Mouse (Mus musculus): ENCODE results near the gene Usp22. TPM values are rescaled to one million over a fixed set of nuclear protein-coding genes. Genes with fewer than 3 reads are reported as not detected.
"Not testable (repeated sequence)": the region's sequence is repeated elsewhere in the genome, so short reads cannot be mapped to it uniquely, and the experiment has no call there.

The Usp22 gene
- polyA plus RNA-seq, 1 experiment from 2014 or later = 156 TPM

DNA sequence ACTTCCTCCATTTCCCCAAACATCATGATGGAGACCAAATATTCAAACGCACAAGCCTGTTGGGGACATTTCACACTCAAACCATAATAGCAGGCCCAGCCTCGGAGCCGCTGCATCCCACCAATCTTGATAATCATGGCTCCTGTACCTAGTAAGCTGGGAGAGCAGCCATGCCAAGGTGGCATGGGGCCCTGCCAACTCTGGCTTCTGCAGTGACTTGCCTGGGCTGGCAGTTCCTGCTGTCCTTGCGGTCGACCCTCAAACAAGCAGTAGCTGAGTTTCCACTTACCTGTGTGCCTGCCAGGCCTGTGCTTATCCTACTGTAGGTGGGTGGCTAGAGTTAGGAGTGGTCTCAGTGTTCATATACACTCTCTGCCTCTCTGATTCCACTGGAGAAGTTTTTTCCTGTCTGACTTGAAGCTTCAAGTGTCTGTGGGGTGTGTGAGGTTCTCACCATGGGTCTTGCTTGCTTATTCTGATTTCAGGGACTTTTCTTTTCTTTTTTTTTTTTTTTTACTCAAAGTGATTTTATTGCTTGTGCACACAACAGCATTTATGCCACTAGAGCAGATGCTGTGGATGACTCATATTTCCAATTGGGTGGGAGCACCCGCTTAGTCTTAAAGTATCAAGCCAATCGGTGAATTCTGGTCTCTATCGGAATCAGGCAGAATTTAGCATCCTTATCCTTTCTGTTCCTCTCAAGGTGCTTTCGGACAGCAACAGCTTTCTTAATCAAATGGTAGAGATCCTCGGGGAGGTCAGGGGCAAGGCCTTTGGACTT lies 30.5 kb upstream of the Usp22 start:
- Histone ChIP-seq H3K4me3 (no peak overlapping the region), H3K27me3 (peaks cover 11% of the 10 kb centered on the region; the same call in 1 of the 2 replicates), H3K4me1 (peaks cover 30% of the 10 kb centered on the region), H3K36me3 (no peaks in the 10 kb centered on the region), H3K9ac (no peak overlapping the region), H3K9me3 (no peaks in the 10 kb centered on the region), H3K4me2 (no peak overlapping the region), H3K27ac (no peak overlapping the region)
- WGBS = 94% methylated on average over 10 of the region's 10 CpGs
- no peak for ATAC-seq (ENCODE audit: insufficient number of reproducible peaks, insufficient read depth, low FRiP score, low TSS enrichment, low read depth)

DNA sequence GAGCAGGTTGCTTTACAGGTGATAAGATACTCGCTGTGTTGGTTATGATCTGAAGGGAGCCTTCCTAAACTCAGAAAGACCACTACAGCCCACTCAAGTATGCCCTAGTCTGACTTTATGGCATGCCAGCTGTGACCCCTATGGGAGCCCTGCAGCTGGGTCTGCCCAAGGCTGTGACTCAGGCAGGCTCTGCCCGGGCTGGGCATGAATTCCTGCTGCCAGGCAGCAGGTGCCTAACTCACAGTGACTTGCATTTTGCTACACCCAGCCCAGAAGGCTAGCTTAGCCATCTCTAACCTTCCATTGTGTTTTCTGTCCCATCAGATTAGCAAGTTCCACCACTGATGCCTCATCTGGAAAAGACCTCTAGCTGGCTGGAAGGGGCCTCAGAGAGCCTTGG lies 28.0 kb upstream of the Usp22 start:
- Histone ChIP-seq H3K36me3 (no peaks in the 10 kb centered on the region), H3K27ac (no peak overlapping the region), H3K4me1 (peaks cover 25% of the 10 kb centered on the region), H3K4me3 (no peak overlapping the region), H3K27me3 (no peaks in the 10 kb centered on the region), H3K4me2 (no peak overlapping the region), H3K9me3 (no peaks in the 10 kb centered on the region), H3K9ac (no peak overlapping the region)
- ATAC-seq (ENCODE audit: insufficient number of reproducible peaks, insufficient read depth, low FRiP score, low TSS enrichment, low read depth) = no peak
- 86% methylated on average over 2 of the region's 2 CpGs for WGBS

- Histone ChIP-seq H3K4me1 (peaks cover 19% of the 10 kb centered on the region), H3K9ac (no peak overlapping the region), H3K9me3 (no peaks in the 10 kb centered on the region), H3K4me3 (no peak overlapping the region), H3K27ac (no peak overlapping the region), H3K36me3 (no peaks in the 10 kb centered on the region), H3K27me3 (no peaks in the 10 kb centered on the region), H3K4me2 (no peak overlapping the region)
- ATAC-seq (ENCODE audit: insufficient number of reproducible peaks, insufficient read depth, low FRiP score, low TSS enrichment, low read depth) = no peak
- WGBS = 85% methylated on average over 6 of the region's 6 CpGs
These were observed 27.3 kb upstream of the Usp22 start for GRCm38 (mm10) chr11:61202186-61202585.

DNA sequence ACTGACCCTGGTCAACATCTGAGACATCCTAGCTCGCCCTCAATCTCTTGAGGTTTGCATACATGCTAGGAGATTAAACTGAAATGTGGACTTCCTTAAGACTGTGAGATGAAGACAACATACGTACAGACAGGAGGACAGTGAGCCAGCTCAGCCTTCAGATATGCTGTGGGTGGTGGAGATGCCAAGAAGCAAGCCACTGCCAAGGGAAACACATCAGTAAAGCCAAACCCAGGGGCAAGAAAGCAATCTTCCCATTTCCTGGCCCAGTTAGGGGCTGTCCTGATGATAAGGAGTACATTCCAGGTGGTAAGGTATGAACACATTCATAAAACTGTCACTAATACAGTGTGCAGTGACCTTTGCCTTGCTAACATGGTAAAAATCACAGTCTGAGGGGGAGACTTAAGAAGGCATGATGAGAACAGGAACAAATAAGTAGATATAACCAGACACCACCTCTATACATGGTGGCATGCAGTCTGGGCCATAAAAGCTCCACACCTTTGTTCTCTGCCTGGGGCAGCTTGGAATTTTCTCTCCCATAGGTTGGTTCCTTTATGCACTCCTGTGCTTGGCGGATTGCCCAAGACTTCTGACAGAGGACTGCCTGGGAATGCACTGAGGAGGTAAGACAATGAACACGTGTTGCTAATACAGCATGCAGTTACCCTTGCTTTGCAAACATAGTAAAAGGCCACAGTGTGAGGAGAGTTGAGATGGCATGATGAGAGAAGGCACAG lies 24.9 kb upstream of the Usp22 start:
- Histone ChIP-seq H3K36me3 (no peaks in the 10 kb centered on the region), H3K9me3 (no peaks in the 10 kb centered on the region), H3K27ac (no peak overlapping the region; the same call in 1 of the 2 replicates), H3K4me1 (peaks cover 8% of the 10 kb centered on the region; the same call in 1 of the 2 replicates), H3K27me3 (no peaks in the 10 kb centered on the region), H3K9ac (no peak overlapping the region), H3K4me2 (no peak overlapping the region), H3K4me3 (no peak overlapping the region)
- no peak for ATAC-seq (ENCODE audit: insufficient number of reproducible peaks, insufficient read depth, low FRiP score, low TSS enrichment, low read depth)
- WGBS = 61% methylated on average over 4 of the region's 4 CpGs

DNA sequence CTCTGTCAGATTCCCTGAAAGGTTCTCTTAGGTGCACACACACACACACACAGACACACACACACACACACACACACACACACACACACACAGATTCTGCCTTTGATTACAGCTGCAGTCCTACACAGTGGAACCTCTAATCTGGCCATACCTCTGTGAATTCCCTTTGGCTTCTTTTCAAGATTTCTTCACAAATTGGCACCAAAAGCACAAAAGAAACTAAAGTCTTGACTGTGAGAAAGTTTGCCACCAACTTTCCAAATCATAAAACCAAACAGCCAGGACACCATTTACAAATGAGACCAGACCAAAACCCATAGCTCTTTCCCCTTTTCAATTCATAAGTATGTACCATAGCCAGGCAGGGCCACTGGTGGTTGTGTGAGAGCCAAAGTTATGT lies 23.1 kb upstream of the Usp22 start:
- H3K9me3 ChIP-seq = no peaks in the 10 kb centered on the region
- H3K27ac ChIP-seq = no peak overlapping the region
- no peak overlapping the region for H3K4me3 ChIP-seq
- no peak overlapping the region for H3K4me2 ChIP-seq
- H3K4me1 ChIP-seq = peaks cover 8% of the 10 kb centered on the region; the same call in 1 of the 2 replicates
- no peak overlapping the region for H3K9ac ChIP-seq
- peaks cover 12% of the 10 kb centered on the region; the same call in 1 of the 2 replicates for H3K27me3 ChIP-seq
- ATAC-seq (ENCODE audit: insufficient number of reproducible peaks, insufficient read depth, low FRiP score, low TSS enrichment, low read depth) = no peak
- H3K36me3 ChIP-seq = no peaks in the 10 kb centered on the region

DNA sequence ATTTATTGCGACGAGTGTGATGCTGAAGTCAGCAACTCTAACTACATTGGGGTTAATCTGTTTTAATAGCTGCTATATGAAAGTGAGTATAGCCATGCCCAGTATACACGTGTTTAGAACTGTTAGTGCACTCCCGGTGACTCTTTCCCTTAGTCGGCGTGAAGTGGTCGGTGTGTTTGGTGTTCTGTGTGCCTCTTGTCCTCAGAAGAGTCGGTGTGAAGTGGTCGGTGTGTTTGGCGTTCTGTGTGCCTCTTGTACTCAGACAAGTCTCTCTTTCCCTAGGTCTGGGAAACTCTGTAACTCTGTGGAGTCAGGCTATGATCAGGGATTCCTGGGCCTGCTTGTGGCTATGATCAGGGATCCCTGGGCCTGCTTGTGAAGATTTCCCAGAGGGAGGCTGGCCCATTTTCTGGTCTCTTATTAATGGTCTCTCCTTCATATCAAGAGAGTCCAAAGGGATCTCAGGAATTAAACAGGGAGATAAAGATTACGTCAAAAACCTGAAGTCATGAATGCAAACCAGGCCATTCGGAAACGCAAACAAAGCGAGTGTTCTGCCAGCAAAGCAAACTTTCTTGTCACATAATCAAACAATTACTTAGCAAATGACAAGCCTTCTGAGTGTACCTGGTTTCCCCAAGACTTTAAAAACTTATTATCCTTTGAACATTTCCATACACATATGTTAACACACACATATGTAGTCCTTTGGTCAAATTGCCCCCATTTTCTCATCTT lies 21.9 kb upstream of the Usp22 start:
- Histone ChIP-seq H3K4me2 (no peak overlapping the region), H3K4me3 (no peak overlapping the region), H3K27ac (no peak overlapping the region), H3K9ac (no peak overlapping the region), H3K27me3 (peaks cover 12% of the 10 kb centered on the region; the same call in 1 of the 2 replicates), H3K4me1 (peaks cover 8% of the 10 kb centered on the region; the same call in 1 of the 2 replicates), H3K36me3 (no peaks in the 10 kb centered on the region), H3K9me3 (no peaks in the 10 kb centered on the region)
- ATAC-seq (ENCODE audit: insufficient number of reproducible peaks, insufficient read depth, low FRiP score, low TSS enrichment, low read depth) = no peak
- WGBS = 81% methylated on average over 14 of the region's 14 CpGs

GRCm38 (mm10) chr11:61193392-61193791 lies 18.5 kb upstream of the Usp22 start:
- Histone ChIP-seq H3K4me3 (no peak overlapping the region), H3K4me1 (no peaks in the 10 kb centered on the region), H3K36me3 (no peaks in the 10 kb centered on the region), H3K27ac (no peak overlapping the region), H3K9me3 (no peaks in the 10 kb centered on the region), H3K9ac (no peak overlapping the region), H3K4me2 (no peak overlapping the region), H3K27me3 (peaks cover 12% of the 10 kb centered on the region; the same call in 1 of the 2 replicates)
- WGBS = 11% methylated on average over 9 of the region's 9 CpGs
- ATAC-seq (ENCODE audit: insufficient number of reproducible peaks, insufficient read depth, low FRiP score, low TSS enrichment, low read depth) = no peak

DNA sequence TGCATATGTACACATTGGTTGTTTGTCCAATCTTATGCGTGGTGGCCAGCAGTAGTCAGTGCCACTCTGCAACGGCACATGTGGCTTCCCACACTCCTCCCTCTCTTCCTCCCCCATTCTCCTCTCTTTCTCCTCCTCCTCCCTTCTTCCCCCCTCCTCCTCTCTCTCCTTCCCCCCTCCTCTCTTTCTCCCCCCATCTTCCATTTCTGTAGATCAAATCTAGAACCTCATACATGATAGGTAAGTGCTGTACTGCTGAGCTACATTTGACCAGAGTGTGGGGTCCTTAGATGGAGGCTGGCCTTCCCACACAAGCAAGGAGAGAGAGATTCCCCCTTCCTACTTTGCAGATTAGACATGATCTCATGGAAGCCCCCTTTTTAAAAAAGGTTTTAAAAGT lies 17.9 kb upstream of the Usp22 start:
- no peaks in the 10 kb centered on the region for H3K36me3 ChIP-seq
- no peak for ATAC-seq (ENCODE audit: insufficient number of reproducible peaks, insufficient read depth, low FRiP score, low TSS enrichment, low read depth)
- no peak overlapping the region for H3K9ac ChIP-seq
- H3K27me3 ChIP-seq = peaks cover 12% of the 10 kb centered on the region; the same call in 1 of the 2 replicates
- WGBS = 91% methylated on average over 2 of the region's 2 CpGs
- H3K4me2 ChIP-seq = no peak overlapping the region
- no peaks in the 10 kb centered on the region for H3K4me1 ChIP-seq
- no peak overlapping the region for H3K27ac ChIP-seq
- H3K9me3 ChIP-seq = no peaks in the 10 kb centered on the region
- H3K4me3 ChIP-seq = no peak overlapping the region

GRCm38 (mm10) chr11:61192123-61192522 lies 17.3 kb upstream of the Usp22 start:
- not testable (repeated sequence) for H3K4me1 ChIP-seq; H3K4me2 ChIP-seq; ATAC-seq (ENCODE audit: insufficient number of reproducible peaks, insufficient read depth, low FRiP score, low TSS enrichment, low read depth); H3K4me3 ChIP-seq; H3K36me3 ChIP-seq; H3K27ac ChIP-seq; H3K9me3 ChIP-seq; H3K9ac ChIP-seq
- 88% methylated on average over 7 of the region's 10 CpGs for WGBS
- H3K27me3 ChIP-seq = peaks cover 12% of the 10 kb centered on the region; the same call in 1 of the 2 replicates

DNA sequence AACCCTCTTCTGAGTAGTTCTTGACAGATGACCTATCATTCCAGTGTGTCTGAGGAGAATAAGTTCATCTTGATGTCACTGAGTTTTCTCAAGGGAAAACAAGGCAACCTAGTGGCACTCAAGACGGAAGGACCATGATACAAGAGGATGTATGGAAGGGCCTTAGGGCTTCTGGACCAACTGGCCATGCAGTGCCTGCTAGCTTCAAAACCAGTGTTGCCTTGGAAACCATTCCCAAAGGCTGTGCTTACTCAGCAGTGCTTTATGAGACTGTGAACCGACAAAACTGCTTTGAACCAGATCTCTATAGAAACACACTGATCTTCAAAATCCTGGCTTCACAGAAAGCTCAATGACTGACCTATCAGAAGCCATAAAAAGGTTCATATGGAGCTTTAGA lies 15.9 kb upstream of the Usp22 start:
- Histone ChIP-seq H3K4me1 (no peaks in the 10 kb centered on the region), H3K9me3 (no peaks in the 10 kb centered on the region), H3K27me3 (peaks cover 12% of the 10 kb centered on the region; the same call in 1 of the 2 replicates), H3K4me3 (no peak overlapping the region), H3K9ac (no peak overlapping the region), H3K36me3 (no peaks in the 10 kb centered on the region), H3K4me2 (no peak overlapping the region), H3K27ac (no peak overlapping the region)
- 75% methylated on average over 2 of the region's 2 CpGs for WGBS
- ATAC-seq (ENCODE audit: insufficient number of reproducible peaks, insufficient read depth, low FRiP score, low TSS enrichment, low read depth) = no peak

DNA sequence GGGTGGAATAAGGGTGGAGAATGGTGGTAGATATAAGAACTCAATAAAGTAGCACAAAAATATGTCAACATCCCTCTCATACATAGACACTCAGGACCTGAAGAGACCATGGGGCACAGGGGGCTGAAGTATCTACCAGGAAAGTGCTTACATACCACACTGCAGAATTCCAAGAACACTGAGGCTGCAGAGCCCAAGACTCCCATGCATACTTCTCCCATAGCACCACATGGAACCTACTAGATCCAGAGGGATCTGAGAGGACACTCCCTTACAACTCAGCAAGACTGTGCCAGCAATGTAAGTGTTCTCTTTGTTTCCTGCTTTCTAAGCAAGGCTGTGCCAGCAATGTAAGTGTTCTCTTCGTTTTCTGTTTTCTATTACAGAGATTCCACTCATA lies 9.0 kb upstream of the Usp22 start:
- no peaks in the 10 kb centered on the region; the same call in 1 of the 2 replicates for H3K27me3 ChIP-seq
- 62% methylated on average over 1 of the region's 1 CpGs for WGBS
- peak overlapping the region; percentile 49 for H3K27ac ChIP-seq
- H3K4me1 ChIP-seq = peaks cover 11% of the 10 kb centered on the region
- H3K36me3 ChIP-seq = no peaks in the 10 kb centered on the region
- H3K9me3 ChIP-seq = no peaks in the 10 kb centered on the region
- no peak overlapping the region for H3K4me2 ChIP-seq
- ATAC-seq (ENCODE audit: insufficient number of reproducible peaks, insufficient read depth, low FRiP score, low TSS enrichment, low read depth) = no peak
- H3K4me3 ChIP-seq = no peak overlapping the region
- no peak overlapping the region for H3K9ac ChIP-seq
